Mouse (Mus musculus) megakaryocyte, adult 5-6 weeks (primary cell): ENCODE data around the gene 2210016L21Rik. TPM values are rescaled to one million over a fixed set of nuclear protein-coding genes. Genes with fewer than 3 reads are reported as not detected.
A peak's percentile ranks its signal among the peaks of the same experiment; 100 is the strongest.

Source experiments
- ATAC-seq: 2 replicates; pipeline ENCODE4 v1.8.0; 2016; ENCODE audit warnings: mild to moderate bottlenecking, inconsistent platforms; ENCODE audit not compliant: poor library complexity, severe bottlenecking
- total RNA-seq, 2 experiments: library from RNA; stranded (forward) in 1 of 2; stranded (reverse) in 1 of 2; fragments of 153-499, 151-499 nt in 1 of 2; fragments of 221-1000, 200-1000 nt in 1 of 2; gene quantifications; 2 replicates each; pipeline versions ENCODE4 v1.2.3 to v1.2.4; 2015 to 2017

The 2210016L21Rik gene
- total RNA-seq, 2 experiments from 2014 or later, result 6.3 to 7.3 TPM

- no peak for ATAC-seq
These were observed 31.2 kb downstream of the 2210016L21Rik start for GRCm38 (mm10) chr5:114973131-114973530.

DNA sequence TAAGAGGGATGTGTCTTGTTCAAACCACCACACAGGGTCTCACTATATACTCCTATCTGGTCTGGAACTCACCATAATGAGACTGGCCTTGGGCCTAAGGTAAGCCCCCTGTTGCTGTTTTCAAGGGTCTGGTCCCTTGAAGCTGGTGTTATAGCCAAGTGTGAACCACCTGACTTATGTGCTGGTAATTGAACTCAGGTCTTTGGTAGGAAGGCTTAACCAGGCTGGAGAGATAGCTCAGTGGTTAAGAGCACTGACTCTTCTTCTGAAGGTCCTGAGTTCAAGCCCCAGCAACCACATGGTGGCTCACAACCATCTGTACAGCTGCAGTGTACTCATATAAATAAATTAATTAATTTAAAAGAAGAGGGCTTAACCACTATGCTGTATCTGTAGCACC, 35.0 kb downstream of the 2210016L21Rik start:
- no peak for ATAC-seq

DNA sequence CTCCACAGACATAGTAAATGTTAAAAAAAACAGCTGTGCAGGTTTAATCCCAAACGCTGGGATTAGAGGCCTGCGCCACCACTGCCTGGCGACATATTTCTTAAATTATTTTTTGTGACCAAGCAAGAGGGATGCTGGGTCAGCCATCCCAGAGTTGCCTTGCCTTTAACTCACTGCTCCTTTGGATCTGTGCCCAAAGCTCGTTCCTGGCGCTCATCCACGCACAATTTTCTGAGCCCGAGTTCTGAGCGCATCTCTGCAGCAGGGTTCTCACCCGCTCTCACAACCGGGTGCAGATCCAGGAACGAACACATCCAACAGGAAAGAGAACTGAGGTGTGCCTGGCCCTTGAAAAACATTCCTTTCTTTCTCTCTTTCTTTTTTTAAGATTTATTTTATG, 36.5 kb downstream of the 2210016L21Rik start:
- no peak for ATAC-seq

DNA sequence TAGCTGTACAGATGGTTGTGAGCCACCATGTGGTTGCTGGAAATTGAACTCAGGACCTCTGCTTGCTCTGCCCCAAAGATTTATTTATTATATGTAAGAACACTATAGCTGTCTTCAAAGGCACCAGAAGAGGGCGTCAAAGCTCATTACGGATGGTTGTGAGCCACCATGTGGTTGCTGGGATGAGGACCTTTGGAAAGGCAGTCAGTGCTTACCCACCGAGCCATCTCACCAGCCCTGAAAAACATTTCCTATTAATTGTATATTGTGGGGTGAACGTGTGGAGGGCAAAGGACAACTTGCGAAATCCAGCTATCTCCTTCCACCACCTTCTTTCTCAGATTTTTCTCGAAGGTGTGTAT, 36.9 kb downstream of the 2210016L21Rik start:
- 0 out of 2 replicates have a peak, but pooled peaks have one; percentile 6 for ATAC-seq

GRCm38 (mm10) chr5:114979250-114980121, 37.5 kb downstream of the 2210016L21Rik start:
- peak; percentile 88 for ATAC-seq

DNA sequence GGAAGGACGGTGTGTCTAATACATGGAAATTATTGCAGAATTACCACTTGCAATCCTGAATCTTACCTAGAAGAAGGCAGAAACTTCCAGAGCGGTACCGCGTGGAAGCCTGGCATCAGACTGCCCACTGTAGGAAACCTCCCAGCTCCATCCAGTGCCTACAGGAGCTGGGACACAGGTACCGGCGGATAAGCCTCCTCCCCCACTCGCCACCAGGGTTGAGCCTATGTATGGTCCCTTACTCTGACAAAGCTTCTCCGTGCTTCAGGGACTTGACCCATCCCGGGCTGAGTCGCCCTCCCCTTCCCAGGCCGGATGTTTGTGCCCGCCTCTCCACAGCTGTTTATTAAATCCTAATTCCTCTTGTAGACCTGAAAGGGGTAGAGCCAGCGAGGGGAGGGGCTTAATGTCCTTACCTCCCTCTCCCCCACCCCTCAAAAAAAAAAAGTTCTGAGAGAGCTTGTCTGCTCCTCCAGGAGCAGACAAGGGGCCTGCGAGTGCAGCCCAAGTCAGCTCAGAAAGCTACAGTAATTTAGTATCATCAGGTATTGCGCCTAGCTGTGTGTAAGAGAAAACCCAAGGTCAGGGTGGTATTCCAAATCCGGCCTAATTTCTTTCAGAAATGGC, 38.3 kb downstream of the 2210016L21Rik start:
- ATAC-seq, result no peak

GRCm38 (mm10) chr5:114982001-114982400, 40.0 kb downstream of the 2210016L21Rik start:
- no peak for ATAC-seq

GRCm38 (mm10) chr5:114985074-114985473, 43.1 kb downstream of the 2210016L21Rik start:
- no peak for ATAC-seq

- ATAC-seq, result no peak
These were observed 54.5 kb downstream of the 2210016L21Rik start for GRCm38 (mm10) chr5:114996447-114996846.

DNA sequence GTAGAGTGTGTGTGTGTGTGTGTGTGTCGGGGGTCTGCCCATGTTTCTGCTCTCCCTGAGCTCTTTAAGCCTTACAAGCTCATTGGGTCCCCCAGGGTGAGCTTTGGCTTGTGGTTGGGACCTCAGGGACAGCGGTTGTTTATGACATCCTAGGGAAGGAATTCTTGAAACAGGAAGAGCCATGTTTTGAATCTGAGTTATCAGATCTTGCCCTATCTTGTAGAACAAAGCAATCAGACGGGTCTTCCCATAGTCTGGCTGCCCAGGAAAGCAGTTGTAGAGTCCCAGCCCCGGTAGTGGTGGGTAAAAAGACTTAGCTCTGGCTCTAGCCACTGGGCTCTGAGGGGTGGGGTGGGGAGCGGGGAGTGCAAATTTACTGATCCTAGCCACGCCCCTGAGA, 55.4 kb downstream of the 2210016L21Rik start:
- ATAC-seq, result no peak

Other genes with a start within 250 kb of the 2210016L21Rik start
- 2.6 and 3.0 TPM in 2 replicates for gene Tchp, start 234.4 kb upstream of the 2210016L21Rik start, total RNA-seq (2015)
- gene Tchp, start 234.4 kb upstream of the 2210016L21Rik start, total RNA-seq (2017), result 6.9 and 7.6 TPM in 2 replicates
- gene Ankrd13a, start 167.5 kb upstream of the 2210016L21Rik start, total RNA-seq (2015), result 169 and 170 TPM in 2 replicates
- gene Ankrd13a, start 167.5 kb upstream of the 2210016L21Rik start, total RNA-seq (2017), result 204 and 225 TPM in 2 replicates
- 93.8 and 97.0 TPM in 2 replicates for gene Git2, start 166.6 kb upstream of the 2210016L21Rik start, total RNA-seq (2015)
- 87.1 and 107 TPM in 2 replicates for gene Git2, start 166.6 kb upstream of the 2210016L21Rik start, total RNA-seq (2017)
- gene 1500011B03Rik, start 118.7 kb upstream of the 2210016L21Rik start, total RNA-seq (2015), result 30.6 and 45.3 TPM in 2 replicates
- gene 1500011B03Rik, start 118.7 kb upstream of the 2210016L21Rik start, total RNA-seq (2017), result 19.1 and 24.0 TPM in 2 replicates
- gene 4930519G04Rik, start 88.5 kb upstream of the 2210016L21Rik start, total RNA-seq (2015), result 0.16 and 0.30 TPM in 2 replicates
- 0.24 and 0.84 TPM in 2 replicates for gene 4930519G04Rik, start 88.5 kb upstream of the 2210016L21Rik start, total RNA-seq (2017)
- not detected in 2 replicates for gene Gm9936, start 83.5 kb upstream of the 2210016L21Rik start, total RNA-seq (2015)
- gene Gm9936, start 83.5 kb upstream of the 2210016L21Rik start, total RNA-seq (2017), result not detected in 2 replicates
- gene Oasl2, start 45.2 kb upstream of the 2210016L21Rik start, total RNA-seq (2015), result 55.8 and 59.4 TPM in 2 replicates
- 32.3 TPM in 2 replicates for gene Oasl2, start 45.2 kb upstream of the 2210016L21Rik start, total RNA-seq (2017)
- 4.3 and 9.3 TPM in 2 replicates for gene Oasl1, start 18.9 kb upstream of the 2210016L21Rik start, total RNA-seq (2015)
- 1.3 and 2.4 TPM in 2 replicates for gene Oasl1, start 18.9 kb upstream of the 2210016L21Rik start, total RNA-seq (2017)
- not detected in 2 replicates for gene Hnf1a, start 28.9 kb downstream of the 2210016L21Rik start, total RNA-seq (2015)
- not detected in 2 replicates for gene Hnf1a, start 28.9 kb downstream of the 2210016L21Rik start, total RNA-seq (2017)
- gene Sppl3, start 69.0 kb downstream of the 2210016L21Rik start, total RNA-seq (2015), result 33.1 and 33.6 TPM in 2 replicates
- gene Sppl3, start 69.0 kb downstream of the 2210016L21Rik start, total RNA-seq (2017), result 22.8 and 24.6 TPM in 2 replicates
- not detected in 2 replicates for gene Gm10401, start 156.1 kb downstream of the 2210016L21Rik start, total RNA-seq (2015)
- not detected in 2 replicates for gene Gm10401, start 156.1 kb downstream of the 2210016L21Rik start, total RNA-seq (2017)
- gene Acads, start 177.2 kb downstream of the 2210016L21Rik start, total RNA-seq (2015), result 13.5 and 15.2 TPM in 2 replicates
- 13.0 and 17.4 TPM in 2 replicates for gene Acads, start 177.2 kb downstream of the 2210016L21Rik start, total RNA-seq (2017)
- gene Unc119b, start 192.8 kb downstream of the 2210016L21Rik start, total RNA-seq (2015), result 12.5 and 14.0 TPM in 2 replicates
- gene Unc119b, start 192.8 kb downstream of the 2210016L21Rik start, total RNA-seq (2017), result 13.3 and 19.9 TPM in 2 replicates
- 76.4 and 97.7 TPM in 2 replicates for gene Mlec, start 216.0 kb downstream of the 2210016L21Rik start, total RNA-seq (2015)
- 117 and 118 TPM in 2 replicates for gene Mlec, start 216.0 kb downstream of the 2210016L21Rik start, total RNA-seq (2017)